Mouse (Mus musculus): ENCODE measurements around the gene Myl3. TPM values are rescaled to one million over a fixed set of nuclear protein-coding genes. Genes with fewer than 3 reads are reported as not detected.

Myl3 gene
- polyA plus RNA-seq, 1 experiment: not detected

DNA sequence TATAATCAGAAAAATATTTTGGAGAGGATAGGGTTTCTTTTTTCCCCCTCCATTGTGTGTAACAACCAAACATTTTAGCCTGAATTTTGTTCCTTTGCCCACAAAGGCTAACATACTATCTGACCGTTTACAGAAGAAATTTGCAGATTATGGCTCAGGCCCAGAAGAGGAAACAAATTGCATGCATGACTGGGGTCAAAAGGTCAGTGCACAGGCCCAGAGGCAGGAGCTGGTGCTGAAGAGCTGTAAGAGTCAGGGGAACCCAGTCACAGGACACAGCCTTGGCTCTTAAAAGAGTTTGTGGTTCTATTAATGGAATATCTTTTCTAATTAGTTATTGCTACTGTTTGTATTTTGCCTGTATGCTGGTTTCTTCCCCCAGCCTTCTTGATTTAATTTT lies 42.0 kb downstream of the Myl3 start:
- TF ChIP-seq TAL1 (IDR thresholded peaks at IDR 0.05; ENCODE audit: low read length) (no peak), GATA1 (IDR thresholded peaks at IDR 0.05; ENCODE audit: low read length) (no peak)
- H3K36me3 ChIP-seq (ENCODE audit: control insufficient read depth): no peaks in the 10 kb centered on the region
- peaks cover 12% of the 10 kb centered on the region for H3K4me1 ChIP-seq (ENCODE audit: control insufficient read depth)
- H3K4me3 ChIP-seq (replicated peaks): no peak overlapping the region
- H3K27me3 ChIP-seq (ENCODE audit: control insufficient read depth): peaks cover 29% of the 10 kb centered on the region
- H3K9me3 ChIP-seq (ENCODE audit: control insufficient read depth, low read length): peaks cover 2% of the 10 kb centered on the region

DNA sequence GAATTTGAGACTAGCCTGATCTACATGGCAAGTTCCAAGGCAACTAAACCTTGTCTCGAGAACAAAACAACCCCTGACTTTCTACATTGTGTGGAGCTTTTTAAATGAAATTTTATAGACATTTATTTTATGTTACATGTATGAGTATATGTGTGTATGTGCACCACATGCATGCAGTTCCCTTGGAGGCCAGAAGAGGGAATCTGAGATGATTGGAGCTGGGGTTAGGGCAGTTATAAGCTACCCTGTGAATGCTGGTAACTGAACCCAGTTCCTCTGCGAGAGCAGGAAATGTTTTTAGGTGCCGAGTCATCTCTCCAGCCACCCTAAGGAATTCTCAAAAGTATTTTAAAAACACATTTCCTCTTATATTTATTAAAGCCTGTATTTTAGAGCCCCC lies 46.5 kb downstream of the Myl3 start:
- H3K4me1 ChIP-seq (ENCODE audit: control insufficient read depth): no peaks in the 10 kb centered on the region
- H3K27me3 ChIP-seq (ENCODE audit: control insufficient read depth): peaks cover under 1% of the 10 kb centered on the region; the same call in 1 of the 2 replicates
- H3K4me3 ChIP-seq (replicated peaks): no peak overlapping the region
- no peak for TF ChIP-seq GATA1 (IDR thresholded peaks at IDR 0.05; ENCODE audit: low read length)
- TF ChIP-seq TAL1 (IDR thresholded peaks at IDR 0.05; ENCODE audit: low read length): no peak
- H3K36me3 ChIP-seq (ENCODE audit: control insufficient read depth): no peaks in the 10 kb centered on the region
- peaks cover 2% of the 10 kb centered on the region for H3K9me3 ChIP-seq (ENCODE audit: control insufficient read depth, low read length)

DNA sequence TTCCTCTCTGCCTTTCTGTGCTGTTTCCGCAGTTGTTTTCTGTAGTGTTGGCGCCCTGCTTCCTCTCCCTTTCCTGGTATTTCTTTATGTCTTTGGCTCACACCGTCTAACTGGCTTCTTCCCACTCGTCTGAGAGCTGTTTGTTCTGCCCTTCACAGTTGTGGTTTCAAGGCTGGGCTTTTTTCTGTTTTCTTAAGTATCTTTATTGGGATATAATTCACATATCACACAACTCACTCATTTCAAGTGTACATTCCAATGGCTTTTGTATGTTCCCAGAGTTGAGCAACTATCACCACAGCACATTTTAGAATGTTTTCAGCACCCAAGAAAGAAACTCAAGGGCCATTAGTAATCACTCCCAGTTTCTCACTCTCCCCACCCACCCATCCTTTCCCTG lies 48.8 kb downstream of the Myl3 start:
- no peaks in the 10 kb centered on the region for H3K27me3 ChIP-seq (ENCODE audit: control insufficient read depth)
- TF ChIP-seq TAL1 (IDR thresholded peaks at IDR 0.05; ENCODE audit: low read length): no peak
- no peak for TF ChIP-seq GATA1 (IDR thresholded peaks at IDR 0.05; ENCODE audit: low read length)
- H3K9me3 ChIP-seq (ENCODE audit: control insufficient read depth, low read length): peaks cover 2% of the 10 kb centered on the region
- no peaks in the 10 kb centered on the region for H3K36me3 ChIP-seq (ENCODE audit: control insufficient read depth)
- H3K4me1 ChIP-seq (ENCODE audit: control insufficient read depth): peaks cover 2% of the 10 kb centered on the region; the same call in 1 of the 2 replicates
- H3K4me3 ChIP-seq (replicated peaks): no peak overlapping the region

DNA sequence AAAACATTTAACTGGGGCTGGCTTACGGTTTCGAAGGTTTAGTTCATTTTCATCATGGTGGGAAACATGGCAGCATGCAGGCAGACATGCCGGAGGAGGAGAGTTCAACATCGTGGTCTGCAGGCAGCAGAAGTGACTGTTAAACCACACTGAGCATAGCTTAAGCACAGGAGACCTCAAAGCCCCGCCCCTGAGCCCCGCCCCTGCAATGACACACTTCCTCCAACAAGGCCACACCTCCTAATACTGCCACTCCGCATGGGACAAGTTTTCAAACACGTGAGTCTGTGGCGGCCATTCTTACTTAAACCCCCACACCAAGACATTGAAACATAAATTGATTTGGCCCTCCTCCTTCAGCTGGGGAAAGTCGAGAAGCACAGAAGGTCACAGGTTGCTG lies 55.4 kb downstream of the Myl3 start:
- peaks cover 2% of the 10 kb centered on the region; the same call in 1 of the 2 replicates for H3K4me1 ChIP-seq (ENCODE audit: control insufficient read depth)
- H3K27me3 ChIP-seq (ENCODE audit: control insufficient read depth): no peaks in the 10 kb centered on the region
- H3K4me3 ChIP-seq (replicated peaks): no peak overlapping the region
- no peaks in the 10 kb centered on the region for H3K36me3 ChIP-seq (ENCODE audit: control insufficient read depth)
- no peaks in the 10 kb centered on the region for H3K9me3 ChIP-seq (ENCODE audit: control insufficient read depth, low read length)
- TF ChIP-seq TAL1 (IDR thresholded peaks at IDR 0.05; ENCODE audit: low read length): no peak
- no peak for TF ChIP-seq GATA1 (IDR thresholded peaks at IDR 0.05; ENCODE audit: low read length)

DNA sequence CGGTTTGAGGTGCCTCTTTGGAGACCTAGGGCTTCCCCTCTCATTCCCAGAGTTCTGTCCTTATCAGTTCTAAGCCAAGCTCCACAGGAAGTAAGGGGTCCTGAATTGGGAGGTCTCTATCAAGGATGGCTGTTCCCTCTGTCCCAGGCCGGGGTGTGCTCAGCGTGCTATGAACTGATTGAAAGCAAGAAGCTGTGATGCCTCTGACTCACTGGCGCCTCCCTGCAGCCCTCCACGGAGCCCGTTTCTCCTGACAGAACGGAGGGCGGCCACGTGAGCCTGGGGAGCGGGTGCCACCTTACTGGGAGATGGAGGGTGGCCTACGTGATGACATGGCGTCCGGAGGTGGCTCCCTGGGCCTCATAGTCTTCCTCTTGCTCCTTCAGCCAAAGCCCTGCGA lies 56.2 kb downstream of the Myl3 start, which contains the start of gene Prss42:
Gene Prss42 (plus strand): TSS at position 301 of the 400 bp plus-strand sequence.
- Histone ChIP-seq H3K4me3 (replicated peaks) (no peak within 1 kb of the TSS), H3K27me3 (ENCODE audit: control insufficient read depth) (no peaks in the 10 kb centered on the region), H3K9me3 (ENCODE audit: control insufficient read depth, low read length) (no peaks in the 10 kb centered on the region), H3K36me3 (ENCODE audit: control insufficient read depth) (no peaks in the 10 kb centered on the region), H3K4me1 (ENCODE audit: control insufficient read depth) (peaks cover 2% of the 10 kb centered on the region; the same call in 1 of the 2 replicates)
- TF ChIP-seq TAL1 (IDR thresholded peaks at IDR 0.05; ENCODE audit: low read length) (no peak), GATA1 (IDR thresholded peaks at IDR 0.05; ENCODE audit: low read length) (no peak)

DNA sequence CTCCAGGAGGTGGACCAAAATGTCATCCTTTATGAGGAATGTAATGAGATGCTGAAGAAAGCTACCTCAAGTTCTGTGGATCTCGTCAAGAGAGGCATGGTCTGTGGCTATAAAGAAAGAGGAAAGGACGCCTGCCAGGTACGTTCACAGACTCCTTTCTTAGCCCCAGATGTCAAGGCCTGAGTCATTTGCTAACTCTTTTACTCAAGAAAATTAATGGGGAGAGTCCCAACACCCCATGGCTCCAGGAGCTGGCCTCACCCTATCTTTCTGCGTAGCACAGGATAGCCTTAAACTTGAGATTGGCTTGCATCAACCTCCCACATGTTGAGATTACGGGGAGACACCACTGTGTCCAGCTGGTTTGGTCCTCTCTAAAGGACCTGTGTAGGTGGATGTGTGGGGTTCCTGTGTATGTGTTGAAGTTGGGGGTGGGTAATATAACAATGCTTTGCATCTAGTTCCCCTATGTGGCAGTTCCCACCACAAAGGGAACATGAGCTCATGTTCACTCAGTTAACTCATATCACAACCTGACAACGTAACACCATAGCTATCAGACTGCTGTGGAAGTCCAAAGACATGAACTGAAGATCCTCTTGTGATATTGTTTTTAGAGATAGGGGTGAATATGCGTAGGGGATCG lies 59.3 kb downstream of the Myl3 start:
- Histone ChIP-seq H3K36me3 (ENCODE audit: control insufficient read depth) (no peaks in the 10 kb centered on the region), H3K4me1 (ENCODE audit: control insufficient read depth) (no peaks in the 10 kb centered on the region), H3K9me3 (ENCODE audit: control insufficient read depth, low read length) (no peaks in the 10 kb centered on the region), H3K27me3 (ENCODE audit: control insufficient read depth) (no peaks in the 10 kb centered on the region), H3K4me3 (replicated peaks) (no peak overlapping the region)
- no peak for TF ChIP-seq TAL1 (IDR thresholded peaks at IDR 0.05; ENCODE audit: low read length)
- no peak for TF ChIP-seq GATA1 (IDR thresholded peaks at IDR 0.05; ENCODE audit: low read length)

DNA sequence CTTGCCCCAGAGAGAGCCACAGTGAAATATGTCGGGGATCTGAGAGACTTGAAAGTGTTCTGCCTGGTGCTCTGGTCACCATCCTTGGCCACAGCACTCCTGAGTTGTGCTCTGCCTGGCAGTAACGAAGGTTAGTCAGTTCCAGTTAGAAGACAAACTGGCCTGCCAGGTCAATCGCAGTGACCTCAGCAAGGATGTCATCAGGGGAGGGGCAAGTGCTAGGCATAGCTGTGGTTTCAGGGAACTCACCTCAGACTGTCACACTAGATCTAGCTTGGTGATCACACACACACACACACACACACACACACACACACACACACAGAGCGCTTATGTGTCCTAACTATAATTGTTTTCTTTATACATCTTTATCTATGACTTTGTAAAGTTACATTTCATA lies 61.6 kb downstream of the Myl3 start:
- Histone ChIP-seq H3K27me3 (ENCODE audit: control insufficient read depth) (no peaks in the 10 kb centered on the region), H3K4me3 (replicated peaks) (no peak overlapping the region), H3K36me3 (ENCODE audit: control insufficient read depth) (no peaks in the 10 kb centered on the region), H3K9me3 (ENCODE audit: control insufficient read depth, low read length) (no peaks in the 10 kb centered on the region), H3K4me1 (ENCODE audit: control insufficient read depth) (no peaks in the 10 kb centered on the region)
- TF ChIP-seq GATA1 (IDR thresholded peaks at IDR 0.05; ENCODE audit: low read length): no peak
- no peak for TF ChIP-seq TAL1 (IDR thresholded peaks at IDR 0.05; ENCODE audit: low read length)

DNA sequence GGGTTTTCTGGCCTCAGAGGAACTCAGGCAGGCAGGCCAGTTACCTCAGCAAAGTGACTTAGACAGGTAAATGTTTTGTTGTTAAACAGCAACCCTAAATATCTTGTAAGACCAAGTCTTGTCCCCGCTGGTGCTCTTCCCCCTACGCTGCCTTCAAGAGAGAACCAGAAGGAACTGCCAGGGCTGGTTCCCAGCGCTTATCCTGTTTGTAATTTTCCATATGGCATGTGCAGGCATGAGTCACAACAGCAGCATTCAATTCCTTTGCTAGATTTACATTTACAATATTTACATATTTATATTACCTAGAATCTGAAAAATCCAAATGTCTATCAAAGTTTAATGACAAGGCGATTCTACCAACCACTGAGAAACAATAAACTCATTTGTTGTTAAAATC lies 68.4 kb downstream of the Myl3 start:
- Histone ChIP-seq H3K27me3 (ENCODE audit: control insufficient read depth) (peaks cover 5% of the 10 kb centered on the region), H3K9me3 (ENCODE audit: control insufficient read depth, low read length) (no peaks in the 10 kb centered on the region), H3K4me3 (replicated peaks) (no peak overlapping the region), H3K36me3 (ENCODE audit: control insufficient read depth) (no peaks in the 10 kb centered on the region), H3K4me1 (ENCODE audit: control insufficient read depth) (peaks cover 3% of the 10 kb centered on the region)
- TF ChIP-seq GATA1 (IDR thresholded peaks at IDR 0.05; ENCODE audit: low read length) (no peak), TAL1 (IDR thresholded peaks at IDR 0.05; ENCODE audit: low read length) (no peak)

DNA sequence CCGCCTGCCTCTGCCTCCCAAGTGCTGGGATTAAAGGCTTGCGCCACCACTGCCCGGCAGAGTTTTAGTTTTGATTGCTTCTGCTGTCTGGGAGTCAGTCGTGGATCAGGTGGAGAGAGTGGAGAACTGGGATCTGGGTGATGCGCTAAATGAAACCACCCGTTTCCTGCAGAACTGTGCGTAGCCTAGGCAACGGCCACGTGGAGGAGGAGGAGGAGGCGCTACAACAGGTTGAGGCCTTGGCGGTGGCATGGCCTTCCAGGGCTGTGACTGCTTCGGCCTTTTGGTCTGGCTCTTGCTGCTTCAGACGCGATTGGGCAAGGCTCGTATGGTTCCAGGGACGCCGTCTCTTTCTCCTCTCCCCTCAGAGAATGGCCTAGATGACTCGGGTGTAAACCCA lies 72.1 kb downstream of the Myl3 start, which contains the start of gene Prss44:
Gene Prss44 (plus strand): TSS at position 206 of the 400 bp plus-strand sequence.
- Histone ChIP-seq H3K36me3 (ENCODE audit: control insufficient read depth) (no peaks in the 10 kb centered on the region), H3K9me3 (ENCODE audit: control insufficient read depth, low read length) (no peaks in the 10 kb centered on the region), H3K27me3 (ENCODE audit: control insufficient read depth) (peaks cover 5% of the 10 kb centered on the region), H3K4me3 (replicated peaks) (no peak within 1 kb of the TSS), H3K4me1 (ENCODE audit: control insufficient read depth) (peaks cover 3% of the 10 kb centered on the region)
- no peak for TF ChIP-seq TAL1 (IDR thresholded peaks at IDR 0.05; ENCODE audit: low read length)
- TF ChIP-seq GATA1 (IDR thresholded peaks at IDR 0.05; ENCODE audit: low read length): no peak

Other genes with a start within 250 kb of the Myl3 start
- gene Setd2, start 209.3 kb upstream of the Myl3 start, polyA plus RNA-seq (2012): 1.1 and 3.0 TPM in 2 replicates
- gene Nradd, start 117.4 kb upstream of the Myl3 start, polyA plus RNA-seq (2012): 0.05 TPM in 1 of 2 replicates, not detected in the other
- gene Nbeal2, start 87.7 kb upstream of the Myl3 start, polyA plus RNA-seq (2012): 0.26 and 0.65 TPM in 2 replicates
- 21.3 and 25.9 TPM in 2 replicates for gene Ccdc12, start 85.4 kb upstream of the Myl3 start, polyA plus RNA-seq (2012)
- gene Pth1r, start 5.3 kb downstream of the Myl3 start, polyA plus RNA-seq (2012): not detected in 2 replicates
- not detected in 2 replicates for gene Prss42, start 56.3 kb downstream of the Myl3 start, polyA plus RNA-seq (2012)
- 0.02 TPM in 1 of 2 replicates, not detected in the other for gene Prss44, start 72.1 kb downstream of the Myl3 start, polyA plus RNA-seq (2012)
- gene Prss43, start 84.8 kb downstream of the Myl3 start, polyA plus RNA-seq (2012): not detected in 2 replicates
- not detected in 2 replicates for gene Prss45, start 92.7 kb downstream of the Myl3 start, polyA plus RNA-seq (2012)
- not detected in 2 replicates for gene Prss46, start 102.6 kb downstream of the Myl3 start, polyA plus RNA-seq (2012)
- gene Prss50, start 116.1 kb downstream of the Myl3 start, polyA plus RNA-seq (2012): 0.87 and 3.1 TPM in 2 replicates
- gene Als2cl, start 138.0 kb downstream of the Myl3 start, polyA plus RNA-seq (2012): 0.02 and 0.05 TPM in 2 replicates
- not detected in 2 replicates for gene Tmie, start 138.3 kb downstream of the Myl3 start, polyA plus RNA-seq (2012)
- gene Fam240a, start 175.0 kb downstream of the Myl3 start, polyA plus RNA-seq (2012): not detected in 2 replicates
- gene Tdgf1, start 204.3 kb downstream of the Myl3 start, polyA plus RNA-seq (2012): not detected in 2 replicates
- gene Lrrc2, start 209.7 kb downstream of the Myl3 start, polyA plus RNA-seq (2012): not detected in 2 replicates
- gene Rtp3, start 248.7 kb downstream of the Myl3 start, polyA plus RNA-seq (2012): 0.02 TPM in 1 of 2 replicates, not detected in the other